Mouse (Mus musculus) right cerebral cortex, postnatal 14 days (tissue): ENCODE measurements around the gene Wnt10b.
"Not testable (repeated sequence)": the region's sequence is repeated elsewhere in the genome, so short reads cannot be mapped to it uniquely, and the experiment has no call there.

Source experiments
- DNase-seq: peaks from one replicate; pipeline ENCODE4 v3.0.0; 2022

Wnt10b gene

GRCm38 (mm10) chr15:98777762-98778161, at the start of gene Wnt10b:
Gene Wnt10b (minus strand): TSS chr15:98778150.
- DNase-seq, result no peak

GRCm38 (mm10) chr15:98827611-98828011, 49.7 kb upstream of the Wnt10b start:
- DNase-seq, result no peak

- no peak for DNase-seq
Observed at GRCm38 (mm10) chr15:98823434-98823833, 45.5 kb upstream of the Wnt10b start.

- no peak for DNase-seq
Observed at GRCm38 (mm10) chr15:98822147-98822546, 44.2 kb upstream of the Wnt10b start.

GRCm38 (mm10) chr15:98821403-98821802, 43.5 kb upstream of the Wnt10b start:
- no peak for DNase-seq

GRCm38 (mm10) chr15:98820937-98821336, 43.0 kb upstream of the Wnt10b start:
- DNase-seq, result no peak

- no peak for DNase-seq
Observed at GRCm38 (mm10) chr15:98818171-98818570, 40.2 kb upstream of the Wnt10b start.

GRCm38 (mm10) chr15:98812741-98813424, 34.9 kb upstream of the Wnt10b start:
- DNase-seq, result peak; percentile 66

- DNase-seq, result not testable (repeated sequence)
Observed at GRCm38 (mm10) chr15:98810212-98810611, 32.3 kb upstream of the Wnt10b start.

GRCm38 (mm10) chr15:98809390-98809789, 31.4 kb upstream of the Wnt10b start, which contains the start of gene Ddn:
Gene Ddn (minus strand): TSS chr15:98809490.
- DNase-seq, result no peak

GRCm38 (mm10) chr15:98808651-98809134, 30.7 kb upstream of the Wnt10b start:
- peak; percentile 74 for DNase-seq

- peak; percentile 92 for DNase-seq
Observed at GRCm38 (mm10) chr15:98807895-98808650, 30.1 kb upstream of the Wnt10b start.

GRCm38 (mm10) chr15:98806809-98807770, 29.1 kb upstream of the Wnt10b start:
- no peak for DNase-seq

- no peak for DNase-seq
Observed at GRCm38 (mm10) chr15:98806071-98806808, 28.3 kb upstream of the Wnt10b start.

GRCm38 (mm10) chr15:98805324-98806040, 27.5 kb upstream of the Wnt10b start:
- DNase-seq, result peak; percentile 82

GRCm38 (mm10) chr15:98804054-98804453, 26.1 kb upstream of the Wnt10b start:
- peak; percentile 89 for DNase-seq

GRCm38 (mm10) chr15:98802926-98803325, 25.0 kb upstream of the Wnt10b start:
- DNase-seq, result no peak

GRCm38 (mm10) chr15:98799396-98799795, 21.4 kb upstream of the Wnt10b start:
- DNase-seq, result peak; percentile 79

- no peak for DNase-seq
Observed at GRCm38 (mm10) chr15:98798903-98799302, 21.0 kb upstream of the Wnt10b start.

- no peak for DNase-seq
Observed at GRCm38 (mm10) chr15:98797835-98798492, 20.0 kb upstream of the Wnt10b start.
